ENCODE assay signal across 27 mouse cellular contexts in the genomic region with DNA sequence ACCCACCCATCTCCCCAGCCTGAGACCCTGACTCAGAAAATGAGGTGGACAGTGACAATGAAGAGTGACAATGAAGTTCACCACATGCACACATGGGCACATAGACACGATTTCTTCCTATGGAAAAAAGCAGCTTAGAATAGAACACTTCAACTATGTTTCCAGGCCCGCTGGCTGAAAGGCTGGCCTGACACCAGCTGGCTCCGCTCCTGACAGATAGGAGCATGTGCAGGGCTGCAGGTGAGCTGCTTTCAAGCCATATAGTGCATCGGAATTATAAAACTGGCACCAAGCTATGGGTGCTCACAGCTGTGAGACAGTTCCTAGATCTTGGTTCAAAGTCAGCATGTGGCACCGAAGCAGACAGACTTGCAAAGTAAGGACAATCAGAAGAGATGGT. TPM values are rescaled to one million over a fixed set of nuclear protein-coding genes. Genes with fewer than 3 reads are reported as not detected.
DNase-seq lines count a peak whose midpoint lies in the region; ATAC-seq lines count a peak whose summit lies in the region.
"Had no signal": no experiment of that assay in that cellular context is flagged by ENCODE, and none has a peak within 500 bp of the region (broad histone marks: within the 10 kb centered on the region; RNA-seq: fewer than 3 reads in every experiment).

No protein-coding gene starts in this region.

- H3K27ac ChIP-seq in heart, embryonic 12.5 days (ENCODE audit: poor library complexity, severe bottlenecking) = no peak overlapping the region; the same call in 1 of the 2 replicates
- H3K27ac ChIP-seq: embryonic facial prominence, embryonic 12.5 days; hindbrain, embryonic 14.5 days; limb, embryonic 10.5 days; liver, embryonic 15.5 days; lung, embryonic 15.5 days; midbrain, embryonic 13.5 days had no signal

- H3K27me3 ChIP-seq in heart, embryonic 12.5 days (replicated peaks) = no peaks in the 10 kb centered on the region
- H3K27me3 ChIP-seq: CH12.LX; embryonic facial prominence, embryonic 12.5 days; liver, embryonic 15.5 days; lung, embryonic 15.5 days; midbrain, embryonic 13.5 days; Patski had no signal

- H3K9me3 ChIP-seq in heart, embryonic 12.5 days (replicated peaks) = no peaks in the 10 kb centered on the region
- H3K9me3 ChIP-seq: embryonic facial prominence, embryonic 12.5 days; G1E; limb, embryonic 10.5 days; liver, embryonic 15.5 days; lung, embryonic 15.5 days; megakaryocyte, embryonic 14.5 days; midbrain, embryonic 13.5 days had no signal

- intact Hi-C loops in heart, postnatal 10 days (cut with DNase I) = no loop called here

- H3K36me3 ChIP-seq in heart, embryonic 12.5 days = peaks cover 67% of the 10 kb centered on the region

- H3K4me2 ChIP-seq in heart, embryonic 12.5 days = no peak overlapping the region
- H3K4me2 ChIP-seq: embryonic facial prominence, embryonic 12.5 days; hindbrain, embryonic 14.5 days; liver, embryonic 15.5 days; lung, embryonic 15.5 days; midbrain, embryonic 13.5 days had no signal

- DNase-seq in heart, adult 11 months = no peak
- peak; percentile 70 to 72 for DNase-seq in cerebellum, adult 18-20 months
- peak; percentile 61 to 68 for DNase-seq in cerebellum, postnatal 10 days
- DNase-seq in heart, postnatal 10 days = peak; percentile 62 to 69
- no peak for DNase-seq in embryo, embryonic 10 days (ENCODE audit: low spot score)
- no peak for DNase-seq in B cell, adult 2 months
- DNase-seq: adrenal gland, postnatal 36 days; gastrocnemius, postnatal 25 days; kidney, adult 2 months; kidney, postnatal 10 days; liver; lung, postnatal 36 days; thymus, adult 18-20 months; thymus, postnatal 36 days had no signal

- 70% methylated on average over 5 of the region's 5 CpGs for WGBS in heart, embryonic 12.5 days

- no peak for ATAC-seq in heart, embryonic 12.5 days (ENCODE audit: insufficient number of reproducible peaks, low FRiP score)
- no peak for ATAC-seq in monocyte, adult 5-6 weeks (replicated peaks; ENCODE audit: insufficient number of reproducible peaks, low FRiP score, low TSS enrichment, poor library complexity, severe bottlenecking)
- ATAC-seq: midbrain, embryonic 13.5 days; Patski had no signal

- peaks cover 40% of the 10 kb centered on the region for H3K4me1 ChIP-seq in heart, embryonic 12.5 days (replicated peaks)
- H3K4me1 ChIP-seq: liver, embryonic 15.5 days; lung, embryonic 15.5 days; midbrain, embryonic 13.5 days had no signal

- no peak overlapping the region for H3K4me3 ChIP-seq in heart, embryonic 12.5 days
- H3K4me3 ChIP-seq: embryonic facial prominence, embryonic 12.5 days; limb, embryonic 10.5 days; liver, embryonic 15.5 days; lung, embryonic 15.5 days; megakaryocyte, embryonic 14.5 days; midbrain, embryonic 13.5 days; myocyte had no signal

- H3K9ac ChIP-seq in heart, embryonic 12.5 days = 0 out of 2 replicates have a peak overlapping the region, but pooled peaks have one; percentile 10
- H3K9ac ChIP-seq: embryonic facial prominence, embryonic 12.5 days; hindbrain, embryonic 14.5 days; liver, embryonic 15.5 days; lung, embryonic 15.5 days; midbrain, embryonic 13.5 days had no signal

RNA-seq across cellular contexts. Expression of a gene that starts 39.9 kb away (rescaled TPM):
- 0.10 and 0.26 TPM in 2 replicates for polyA plus RNA-seq in heart, embryonic 12.5 days (2016; fragmentation: Nextera tagmentation; extraction: Ambion mirVana)
- under 1 TPM; 0.12 TPM for total RNA-seq in heart, postnatal 10 days (2021)
- 0.19 to 2.2 TPM in 2 of 3 replicates, not detected in the other for total RNA-seq in monocyte, adult 5-6 weeks (2017)
- polyA plus RNA-seq: G1E had no signal

Comparison
In these comparisons a context has a peak if more than half of its experiments do, and no peak if none do; other contexts are left out.
1. DNase-seq: peak in cerebellum, adult 18-20 months (2 of 2), cerebellum, postnatal 10 days (2 of 2) and heart, postnatal 10 days (2 of 2); none in heart, adult 11 months (single experiment), embryo, embryonic 10 days (single experiment) and B cell, adult 2 months (0 of 2).